Mouse (Mus musculus): ENCODE measurements around the gene Mrps15.
"Not testable (repeated sequence)": the region's sequence is repeated elsewhere in the genome, so short reads cannot be mapped to it uniquely, and the experiment has no call there.

Mrps15 gene

DNA sequence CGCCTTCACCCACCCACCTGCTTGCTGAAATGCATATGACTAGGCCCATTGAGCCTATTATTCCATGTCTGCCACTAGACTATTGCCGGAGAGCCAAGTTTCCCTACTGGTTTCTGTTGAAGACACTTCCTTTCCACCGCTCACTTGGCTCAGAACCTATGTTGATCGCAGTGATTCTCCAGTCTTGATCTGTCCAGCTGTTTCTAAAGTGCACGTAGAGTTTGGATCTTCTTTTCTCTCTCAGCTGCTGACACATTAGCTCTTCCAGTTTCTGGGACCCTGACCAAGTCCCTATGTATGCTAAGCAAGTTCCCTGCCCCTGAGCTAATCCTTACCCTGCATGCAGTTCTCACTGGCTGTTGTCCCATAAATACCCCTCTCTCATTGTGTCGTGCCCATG, 31.1 kb downstream of the Mrps15 start:
- in situ Hi-C loops (cut with MseI, MboI) = no loop called here

DNA sequence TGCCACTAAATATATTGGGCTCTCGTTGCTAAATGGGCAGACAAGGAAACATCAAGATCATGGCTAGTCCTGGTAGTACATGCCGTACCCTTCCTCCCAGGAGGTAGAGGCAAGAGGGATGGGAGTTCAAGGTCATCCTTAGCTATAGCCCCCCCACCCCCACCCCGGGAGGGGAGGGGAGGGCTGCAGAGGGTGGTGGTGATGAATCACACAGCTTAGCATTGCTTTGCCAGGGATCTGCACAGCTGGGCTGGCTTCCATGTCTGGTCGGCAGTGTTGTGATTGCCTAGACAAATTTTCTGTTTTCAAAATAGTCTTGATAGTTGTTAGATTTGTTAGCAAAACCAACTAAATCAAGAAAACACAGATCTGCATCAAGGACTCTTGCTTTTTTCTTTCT, 32.5 kb downstream of the Mrps15 start:
- in situ Hi-C loops (cut with MseI, MboI) = no loop called here

DNA sequence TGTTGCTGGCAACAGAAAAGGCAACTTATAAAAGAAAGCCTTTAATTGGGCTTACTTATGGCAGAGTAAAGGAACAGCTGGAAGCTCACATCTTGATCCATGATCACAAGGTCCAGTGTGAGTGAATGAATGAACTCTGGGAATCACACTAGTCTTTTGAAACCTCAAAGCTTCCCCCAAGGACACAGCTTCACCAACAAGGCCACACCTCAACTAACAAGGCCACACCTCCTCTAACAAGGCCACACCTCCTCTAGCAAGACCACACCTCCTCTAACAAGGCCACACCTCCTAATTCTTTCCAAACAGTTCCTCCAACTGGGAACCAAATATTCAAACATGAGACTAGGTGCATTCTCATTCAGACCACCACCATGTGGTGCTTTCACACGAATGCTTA, 34.9 kb downstream of the Mrps15 start:
- in situ Hi-C loops (cut with MseI, MboI) = no loop called here

DNA sequence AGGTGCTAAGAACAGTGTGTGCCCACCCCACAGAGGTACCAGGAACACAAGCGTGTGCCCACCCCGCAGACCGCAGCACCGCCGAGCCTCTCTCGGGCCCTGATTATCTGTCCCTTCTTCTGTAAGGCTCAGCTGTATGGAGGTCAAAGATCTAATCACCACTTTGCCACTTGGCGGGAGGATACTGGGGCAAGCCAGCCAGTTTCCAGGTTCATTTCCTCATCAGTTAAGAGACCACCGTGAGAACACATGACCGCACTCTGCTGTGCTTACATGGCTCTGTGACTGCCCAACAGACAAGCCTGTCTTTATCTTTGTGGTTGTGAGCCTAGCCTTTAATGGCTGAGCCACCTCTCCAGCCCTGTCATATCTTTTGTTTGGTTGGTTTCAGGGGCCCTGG, 36.3 kb downstream of the Mrps15 start:
- in situ Hi-C loops (cut with MseI, MboI) = no loop called here

DNA sequence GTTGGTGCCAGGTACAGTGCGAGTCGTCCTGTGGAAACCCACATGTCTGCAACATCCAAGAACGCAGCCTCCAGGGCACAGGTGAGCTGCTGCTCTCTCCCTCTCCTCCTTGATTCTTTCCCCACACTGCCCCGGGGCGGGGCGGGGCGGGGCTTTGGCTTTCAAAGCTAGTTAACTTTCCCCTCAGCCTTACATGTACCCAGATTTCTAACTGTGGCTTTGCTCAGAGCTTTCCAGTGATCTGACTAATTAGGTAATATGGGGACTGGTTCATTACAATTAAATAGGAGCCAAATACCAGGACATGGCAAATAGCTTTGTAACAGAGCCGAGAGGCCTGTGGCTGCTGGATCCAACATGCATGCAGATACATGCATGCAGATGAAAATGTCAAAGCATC, 37.7 kb downstream of the Mrps15 start:
- in situ Hi-C loops (cut with MseI, MboI) = no loop called here

DNA sequence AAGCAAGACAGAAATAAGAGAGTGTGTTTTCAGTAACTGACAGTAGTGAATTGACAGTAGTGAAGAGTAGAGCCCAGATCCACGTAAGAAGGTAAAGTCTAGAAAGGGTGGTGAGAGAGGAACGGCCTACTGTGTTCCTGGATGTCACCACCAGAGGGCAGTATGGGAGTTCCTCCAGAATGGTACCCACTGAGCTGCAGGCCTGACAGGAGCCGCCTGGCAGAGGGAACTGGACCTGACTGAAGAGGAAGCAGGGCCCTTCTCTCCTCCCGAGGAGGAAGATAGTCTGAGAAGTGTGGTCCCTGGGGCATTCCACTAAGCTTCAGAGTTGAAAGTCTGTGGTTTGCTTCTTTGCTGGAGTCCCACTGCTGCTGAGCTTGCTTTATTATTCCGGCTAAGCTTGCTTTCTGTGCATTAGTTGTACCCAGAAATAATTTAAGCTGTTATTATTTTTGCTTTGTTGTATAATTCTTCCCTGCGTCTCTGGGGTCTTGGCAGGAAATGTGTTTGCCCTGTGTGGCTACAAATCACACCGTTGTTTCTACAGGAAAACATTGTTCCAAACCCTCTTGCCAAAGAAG, 39.4 kb downstream of the Mrps15 start:
- in situ Hi-C loops (cut with MseI, MboI) = no loop called here

DNA sequence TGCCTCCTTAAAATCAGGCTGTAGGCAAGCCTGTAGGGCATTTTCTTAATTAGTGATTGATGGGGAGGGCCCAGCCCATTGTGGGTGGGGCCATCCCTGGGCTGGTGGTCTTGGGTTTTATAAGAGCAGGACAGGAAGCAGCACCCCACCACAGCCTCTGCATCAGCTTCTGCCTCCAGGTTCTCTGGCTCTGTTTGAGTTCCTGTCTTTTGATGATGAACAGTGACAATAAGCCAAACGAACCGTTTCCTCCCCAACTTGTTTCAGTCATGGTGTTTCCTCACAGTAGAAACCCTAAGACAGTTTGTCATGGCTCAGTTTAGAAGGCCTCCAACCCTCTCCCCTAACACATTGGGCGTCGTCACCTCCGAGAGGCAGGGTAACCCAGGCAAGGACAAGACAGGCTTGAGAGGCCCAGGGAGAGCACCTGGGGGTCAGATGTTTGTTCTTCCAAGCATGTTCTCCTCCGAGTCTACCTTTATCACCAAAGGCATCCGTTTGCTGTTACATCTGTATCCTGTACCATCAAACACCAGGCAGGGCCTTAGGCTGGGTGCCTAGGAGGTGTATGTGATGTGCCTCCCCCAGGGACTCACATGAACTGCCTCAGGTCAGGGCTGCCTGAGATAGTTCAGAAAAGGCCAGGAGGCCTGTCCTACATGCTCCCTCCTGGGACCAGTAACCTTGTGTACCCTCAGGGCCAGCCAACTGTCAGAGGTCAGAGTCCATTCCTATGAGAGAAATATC, 43.5 kb downstream of the Mrps15 start:
- in situ Hi-C loops (cut with MseI, MboI) = no loop called here

DNA sequence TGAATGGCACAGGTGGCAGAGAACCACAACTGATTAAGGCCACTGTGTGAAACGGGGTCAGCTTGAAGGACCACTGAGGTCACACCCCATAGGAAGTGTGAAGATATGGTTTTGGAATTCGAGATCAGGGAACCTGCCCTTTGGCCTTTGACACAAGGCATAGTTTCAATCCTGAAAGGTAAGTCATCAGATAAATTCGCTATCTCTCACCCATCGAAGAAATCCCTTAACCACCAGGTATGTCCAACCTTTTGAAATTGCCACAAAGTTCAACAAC, 44.1 kb downstream of the Mrps15 start:
- in situ Hi-C loops (cut with MseI, MboI) = no loop called here

DNA sequence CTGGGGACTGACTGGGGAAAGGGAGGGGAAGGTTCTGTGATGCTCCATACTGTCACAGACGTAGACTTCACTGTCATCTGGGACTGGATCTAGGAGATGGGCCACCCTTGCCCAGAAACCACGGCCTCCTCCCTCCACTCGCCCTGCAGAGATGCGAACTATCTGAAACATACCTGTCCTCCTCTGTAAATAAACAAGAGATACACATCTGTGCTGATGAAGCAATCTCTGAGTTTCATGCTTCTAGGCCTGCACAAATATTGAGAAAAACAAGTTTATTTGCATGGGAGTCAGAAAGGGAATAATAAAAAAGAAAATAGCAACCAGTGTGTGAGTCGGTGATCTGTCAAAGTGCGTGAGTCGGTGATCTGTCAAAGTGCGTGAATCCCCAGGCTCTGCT, 45.1 kb downstream of the Mrps15 start:
- in situ Hi-C loops (cut with MseI, MboI) = no loop called here

DNA sequence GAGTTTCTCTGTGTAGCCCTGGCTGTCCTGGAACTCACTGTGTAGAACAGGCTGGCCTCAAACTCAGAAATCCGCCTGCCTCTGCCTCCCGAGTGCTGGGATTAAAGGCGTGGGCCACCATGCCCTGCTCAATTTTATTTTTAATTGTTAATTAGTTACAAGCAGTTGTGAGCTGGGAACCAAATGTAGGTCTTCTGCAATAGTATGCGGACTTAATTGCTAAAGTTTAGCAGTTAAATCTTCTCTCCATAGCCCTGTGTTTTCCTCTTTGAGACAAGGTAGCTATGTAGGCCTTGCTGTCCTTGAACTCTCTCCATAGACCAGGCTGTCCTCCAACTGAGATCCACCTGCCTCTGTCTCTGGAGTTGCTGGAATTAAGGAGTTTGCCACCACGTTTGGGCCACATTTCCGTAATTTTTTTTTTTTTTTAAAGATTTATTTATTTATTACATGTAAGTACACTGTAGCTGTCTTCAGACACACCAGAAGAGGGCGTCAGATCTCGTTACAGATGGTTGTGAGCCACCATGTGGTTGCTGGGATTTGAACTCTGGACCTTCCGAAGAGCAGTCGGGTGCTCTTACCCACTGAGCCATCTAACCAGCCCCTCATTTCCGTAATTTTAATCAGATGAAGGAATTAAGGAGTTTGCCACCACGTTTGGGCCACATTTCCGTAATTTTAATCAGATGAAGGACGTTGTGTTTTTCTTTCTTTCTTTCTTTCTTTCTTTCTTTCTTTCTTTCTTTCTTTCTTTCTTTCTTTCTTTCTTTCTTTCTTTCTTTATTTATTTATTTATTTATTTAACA, 49.1 kb downstream of the Mrps15 start:
- in situ Hi-C loops (cut with MseI, MboI) = not testable (repeated sequence)

DNA sequence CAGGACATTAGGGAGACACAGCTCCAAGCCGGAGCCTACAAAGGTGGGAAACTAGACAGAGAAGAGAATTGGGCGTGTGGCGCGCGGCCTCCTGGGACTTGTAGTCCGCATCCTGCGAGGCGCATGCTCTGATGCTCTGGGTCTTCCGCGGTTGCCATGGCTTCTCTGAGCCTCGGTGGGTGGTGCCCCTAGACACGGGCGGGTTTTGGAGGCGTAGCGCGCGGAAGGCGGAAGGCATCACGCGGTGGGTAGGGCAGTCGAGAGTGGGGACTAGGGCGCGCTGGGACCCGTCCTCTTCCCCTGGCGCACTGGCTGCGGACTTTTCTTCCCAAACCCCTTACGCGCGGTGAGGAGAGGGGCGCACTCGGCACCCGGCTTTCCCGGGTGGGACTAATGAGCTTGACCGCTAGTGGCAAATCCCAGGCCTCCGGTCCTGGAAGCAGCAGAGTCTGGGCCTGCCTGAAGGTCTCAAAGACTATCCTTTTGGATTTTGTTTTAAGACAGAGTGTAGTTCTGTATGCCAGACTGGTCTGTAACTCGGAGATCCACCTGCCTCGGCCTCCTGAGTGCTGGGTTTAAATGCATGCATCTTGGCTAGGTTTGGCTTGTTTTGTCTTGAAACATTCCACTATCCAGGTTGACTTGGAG, 49.9 kb downstream of the Mrps15 start, which contains the start of gene Lsm10:
TSS of gene Lsm10 (plus strand) at position 160 of the 648 bp plus-strand sequence.
- in situ Hi-C loops (cut with MseI, MboI) = no loop called here

DNA sequence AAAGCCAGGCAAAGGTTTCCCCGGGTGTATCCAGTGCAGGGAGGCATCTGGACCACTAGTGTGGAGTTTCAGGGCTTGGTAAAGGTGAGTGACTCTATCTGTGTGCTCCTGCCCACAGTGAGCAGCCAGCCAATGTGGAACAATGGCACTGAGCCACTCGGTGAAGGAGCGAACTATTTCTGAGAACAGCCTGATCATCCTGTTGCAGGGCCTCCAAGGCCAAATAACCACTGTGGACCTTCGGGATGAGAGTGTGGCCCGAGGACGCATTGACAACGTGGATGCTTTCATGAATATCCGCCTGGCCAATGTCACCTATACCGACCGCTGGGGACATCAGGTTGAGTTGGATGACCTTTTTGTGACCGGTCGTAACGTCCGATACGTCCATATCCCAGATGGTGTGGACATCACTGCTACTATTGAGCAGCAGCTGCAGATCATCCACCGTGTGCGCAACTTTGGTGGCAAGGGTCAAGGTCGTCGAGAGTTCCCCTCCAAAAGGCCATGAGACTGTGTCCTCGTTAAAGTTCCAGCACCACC, 51.1 kb downstream of the Mrps15 start:
- in situ Hi-C loops (cut with MseI, MboI) = no loop called here

DNA sequence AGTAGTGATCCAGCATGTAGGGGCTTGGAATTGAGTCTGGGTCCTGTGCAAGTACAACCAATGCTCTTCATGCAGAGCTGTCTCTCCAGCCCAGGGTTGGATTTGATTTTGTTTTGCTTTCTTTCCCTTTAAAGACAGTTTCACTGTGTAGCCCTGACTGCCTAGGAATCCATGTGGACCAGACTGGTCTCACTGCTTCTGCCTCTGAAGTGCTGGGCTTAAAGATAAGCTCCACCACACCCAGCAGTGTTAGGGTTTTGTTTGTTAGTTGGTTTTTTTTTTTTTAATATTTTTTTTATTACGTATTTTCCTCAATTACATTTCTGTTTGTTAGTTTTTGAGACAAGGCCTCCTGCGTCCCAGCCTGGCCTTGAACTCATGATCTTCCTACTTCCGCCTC, 52.6 kb downstream of the Mrps15 start:
- in situ Hi-C loops (cut with MseI, MboI) = no loop called here

DNA sequence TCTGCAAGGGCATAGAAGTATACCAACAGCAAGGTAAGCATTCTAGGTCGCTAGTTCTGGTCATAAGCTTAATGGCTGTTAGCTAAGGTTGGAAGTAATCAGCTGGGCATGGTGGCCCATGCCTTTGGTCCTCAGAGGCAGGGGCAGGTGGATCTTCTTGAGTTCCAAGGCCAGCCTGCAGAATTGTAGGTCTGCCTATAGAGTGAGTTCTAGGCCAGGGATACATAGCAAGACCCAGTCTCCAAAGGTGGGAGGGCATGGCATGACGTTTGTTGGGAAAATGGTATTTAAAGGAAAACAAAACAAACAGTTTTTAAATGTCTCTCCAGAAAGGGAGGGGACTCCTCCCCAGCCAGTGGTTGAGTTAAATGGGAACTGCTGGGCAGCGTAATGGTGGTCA, 54.0 kb downstream of the Mrps15 start:
- in situ Hi-C loops (cut with MseI, MboI) = no loop called here

DNA sequence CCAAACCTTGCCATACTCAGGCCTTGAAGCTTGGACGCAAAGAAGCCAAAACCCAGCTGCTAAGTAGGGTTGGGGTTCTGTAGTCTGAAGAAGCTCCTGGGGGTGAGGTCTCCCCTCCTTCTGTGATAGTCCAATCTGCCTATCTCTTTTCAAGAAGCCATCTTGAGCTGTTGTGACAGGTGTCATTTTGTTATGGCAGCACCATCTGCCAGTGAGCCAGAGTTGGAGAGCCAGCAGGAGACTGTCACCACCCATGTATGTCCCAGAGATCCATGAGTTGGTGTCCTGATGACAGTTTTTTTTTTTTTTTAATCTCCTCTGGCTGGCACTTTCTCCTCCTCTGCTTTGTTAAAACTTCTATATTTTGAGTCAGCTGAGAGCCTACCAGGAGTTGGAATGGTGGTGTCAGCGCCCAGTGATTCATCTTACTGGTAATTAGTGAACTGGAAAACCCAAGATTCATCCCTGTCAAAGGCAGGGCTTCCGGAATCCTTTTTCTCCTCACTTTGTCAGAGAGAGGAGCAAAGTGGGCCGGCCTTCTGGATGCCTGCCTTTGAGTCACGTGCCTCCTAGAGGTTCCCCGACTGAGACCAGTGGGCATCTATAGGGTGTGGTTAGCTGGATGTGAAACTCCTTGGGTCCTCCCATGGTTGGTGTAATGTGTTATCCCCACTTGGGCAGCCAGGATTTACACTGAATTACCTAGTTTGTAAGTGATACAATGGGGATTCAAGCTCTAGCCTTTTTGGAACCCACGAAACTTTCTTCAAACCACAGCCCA, 55.5 kb downstream of the Mrps15 start:
- in situ Hi-C loops (cut with MseI, MboI) = no loop called here

DNA sequence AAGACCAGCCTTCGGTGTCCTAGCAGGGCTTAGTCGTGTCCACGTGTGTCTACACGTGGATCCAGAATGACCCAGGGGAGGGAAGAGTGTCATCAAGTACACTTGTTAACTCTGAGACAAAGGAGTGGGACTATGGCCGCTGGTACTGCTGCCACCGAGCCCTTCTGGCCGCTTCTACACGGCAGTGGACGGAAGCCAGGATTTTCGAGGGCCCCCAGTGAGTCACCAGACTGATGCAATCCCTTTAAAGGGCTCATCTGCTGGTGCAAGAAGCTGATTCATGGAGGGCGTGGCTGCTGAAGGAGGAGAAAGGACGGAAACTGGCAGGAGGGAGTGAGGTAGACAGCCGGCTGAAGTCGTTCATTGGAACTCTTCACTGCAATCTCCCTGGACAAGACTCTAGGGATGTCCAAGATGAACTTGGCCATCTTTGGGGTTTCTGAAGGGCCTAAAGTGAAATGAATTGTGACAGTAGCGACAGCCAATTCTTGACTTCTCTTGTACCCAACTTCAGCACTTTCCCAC, 56.4 kb downstream of the Mrps15 start:
- in situ Hi-C loops (cut with MseI, MboI) = no loop called here

DNA sequence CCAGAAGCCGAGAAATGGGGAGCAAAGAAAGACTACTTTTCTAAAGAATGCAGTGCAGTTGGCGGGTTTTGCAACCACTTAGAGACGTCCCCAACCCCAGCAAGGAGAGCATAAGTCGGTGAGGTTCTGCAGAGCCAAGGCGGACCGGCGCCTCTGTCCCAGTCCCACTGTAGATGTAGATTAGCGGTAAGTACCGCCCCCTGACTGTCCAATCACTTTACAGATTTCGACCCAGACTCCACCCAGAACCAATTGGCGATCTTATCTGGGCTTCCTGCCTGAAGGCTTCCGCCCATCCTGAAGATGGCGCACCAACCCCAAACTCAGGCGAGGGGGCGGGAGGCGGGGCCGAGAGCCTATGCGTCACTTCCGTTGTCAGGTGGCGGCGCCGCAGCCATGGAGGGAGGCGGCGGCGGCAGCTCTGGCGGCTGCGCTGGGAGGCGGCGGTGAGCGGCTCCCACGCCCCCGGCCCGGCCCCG, 56.9 kb downstream of the Mrps15 start, which contains the start of gene Stk40:
TSS of gene Stk40 (plus strand) at position 368 of the 479 bp plus-strand sequence.
- in situ Hi-C loops (cut with MseI, MboI) = no loop called here

DNA sequence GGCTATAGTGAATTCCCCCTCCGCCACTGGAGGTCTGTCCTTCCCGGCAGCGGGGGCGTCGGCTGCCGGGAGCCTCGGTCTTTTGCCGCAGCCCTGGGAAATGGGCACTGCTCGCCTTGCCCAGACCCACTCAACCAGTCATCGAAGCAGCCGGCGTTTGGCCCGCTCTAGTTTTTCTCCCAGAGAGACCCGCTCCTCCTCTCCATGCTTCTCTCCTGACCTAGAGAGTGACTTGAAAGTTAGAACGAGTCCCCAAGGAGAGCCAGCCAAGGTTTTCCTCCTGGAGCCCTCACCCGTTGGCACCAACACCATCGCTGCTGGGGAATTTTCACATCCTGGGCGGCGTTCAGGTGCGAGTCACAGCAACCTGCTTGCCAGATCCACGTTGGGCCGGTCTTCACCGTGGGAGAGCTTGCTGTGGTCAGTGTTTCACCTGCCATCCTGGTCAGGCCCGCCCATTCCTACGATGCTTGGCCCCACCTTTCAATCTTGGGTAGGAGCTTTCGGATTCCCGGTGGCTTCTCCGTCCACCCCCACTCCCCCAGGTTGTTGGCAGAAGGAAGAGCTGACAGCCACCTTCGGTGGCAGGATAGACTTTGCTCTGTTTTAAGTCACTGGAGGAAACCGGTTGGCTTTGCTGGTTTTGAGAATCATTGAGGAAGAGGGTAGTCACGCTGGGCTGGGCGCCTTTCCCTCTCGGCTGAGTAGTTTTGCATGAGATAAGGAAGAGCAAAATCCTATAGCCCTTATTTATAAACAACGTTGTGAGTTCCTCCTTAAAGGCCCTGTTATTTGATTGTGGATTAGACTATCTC, 57.7 kb downstream of the Mrps15 start:
- in situ Hi-C loops (cut with MseI, MboI) = no loop called here
